Mouse (Mus musculus) liver, embryonic 14.5 days (tissue): ENCODE data around the gene Apobec2. TPM values are rescaled to one million over a fixed set of nuclear protein-coding genes. Genes with fewer than 3 reads are reported as not detected.

ENCODE experiments used
- ATAC-seq: fragments of 200-750 bp; cut with Nextera tagmentation; 2 replicates; pipeline ENCODE4 v1.8.0; 2017; ENCODE audit warnings: moderate number of reproducible peaks, mild to moderate bottlenecking, moderate library complexity; ENCODE audit not compliant: insufficient read depth
- DNase-seq, 3 experiments: peaks; one replicate each; pipeline ENCODE4 v3.0.0-alpha.2; 2012 to 2013; ENCODE audit warnings: low read depth in 3 of 3, low spot score in 3 of 3
- H3K27ac ChIP-seq: fragments of 300-500 bp; sonication (generic); 2 replicates; pipeline ENCODE4 v1.5.1; 2014; ENCODE audit warnings: moderate library complexity, mild to moderate bottlenecking, control low read depth, inconsistent platforms
- H3K27me3 ChIP-seq: fragments of 300-500 bp; sonication (generic); 2 replicates; pipeline ENCODE4 v1.6.1; 2014; ENCODE audit warnings: mild to moderate bottlenecking, low read length, moderate library complexity; ENCODE audit not compliant: control insufficient read depth, insufficient read depth
- H3K36me3 ChIP-seq: fragments of 300-500 bp; sonication (generic); replicated peaks from 2 replicates; pipeline ENCODE4 v1.6.1; 2014; ENCODE audit warnings: low read depth; ENCODE audit not compliant: control insufficient read depth, insufficient read depth
- H3K4me1 ChIP-seq, 2 experiments: fragments of 200-500 bp in 1 of 2; fragments of 300-500 bp in 1 of 2; sonication (generic) in 1 of 2; replicated peaks; 2 replicates each; pipeline ENCODE4 v1.6.1; 2012 to 2014; ENCODE audit warnings: antibody characterized with exemption in 1 of 2, inconsistent platforms in 1 of 2, low read length in 1 of 2; ENCODE audit not compliant: control insufficient read depth in 2 of 2, insufficient read depth in 2 of 2
- H3K4me2 ChIP-seq: fragments of 300-500 bp; sonication (generic); 2 replicates; pipeline ENCODE4 v1.6.1; 2014; ENCODE audit warnings: low read depth, mild to moderate bottlenecking, control low read depth, moderate library complexity
- H3K4me3 ChIP-seq, 2 experiments: fragments of 200-500 bp in 1 of 2; fragments of 300-500 bp in 1 of 2; sonication (generic) in 1 of 2; 2 replicates each; pipeline ENCODE4 v1.5.1; 2012 to 2014; ENCODE audit warnings: low read depth in 2 of 2, low read length in 2 of 2, mild to moderate bottlenecking in 2 of 2, control low read depth in 1 of 2, inconsistent platforms in 1 of 2, moderate library complexity in 1 of 2; ENCODE audit not compliant: insufficient read depth in 1 of 2
- H3K9ac ChIP-seq: fragments of 300-500 bp; sonication (generic); replicated peaks from 2 replicates; pipeline ENCODE4 v1.6.1; 2014; ENCODE audit warnings: mild to moderate bottlenecking, control low read depth, moderate library complexity
- H3K9me3 ChIP-seq: fragments of 300-500 bp; sonication (generic); 2 replicates; pipeline ENCODE4 v1.6.1; 2016; ENCODE audit warnings: low read length, mixed read lengths; ENCODE audit not compliant: control insufficient read depth
- CTCF ChIP-seq: IDR thresholded peaks from 2 replicates; pipeline ENCODE4 v1.5.1; 2016; ENCODE audit warnings: antibody characterized with exemption, low read depth, control low read depth
- EP300 ChIP-seq: IDR thresholded peaks from 2 replicates; pipeline ENCODE4 v1.6.1; 2016; ENCODE audit warnings: antibody characterized with exemption, low read depth
- WGBS: fragments of 180-500 bp; shearing (Covaris S2); extraction: QIAGEN DNeasy Blood & Tissue Kit; methylation state at CpG from one replicate; pipeline ENCODE4 v1.1.7; 2014; ENCODE audit not compliant: insufficient replicate concordance; 5-methylcytosine and 5-hydroxymethylcytosine counted together
- polyA plus RNA-seq, 2 experiments: library from polyadenylated mRNA; depleted of rRNA in 1 of 2; stranded (reverse) in 1 of 2; unstranded in 1 of 2; fragments of >200 nt; fragmentation: Nextera tagmentation in 1 of 2; extraction: Ambion mirVana in 1 of 2; gene quantifications; 2 replicates each; pipeline versions ENCODE4 v1.2.1 to v1.2.3; 2012 to 2014

The Apobec2 gene
- polyA plus RNA-seq, 2 experiments: 0.27 to 0.36 TPM

GRCm38 (mm10) chr17:48416011-48416410 is 16.7 kb downstream of the Apobec2 start:
- Histone ChIP-seq H3K27me3 (no peaks in the 10 kb centered on the region), H3K9ac (no peak overlapping the region), H3K4me2 (no peak overlapping the region), H3K36me3 (peaks cover 47% of the 10 kb centered on the region), H3K4me3 (no peak overlapping the region), H3K27ac (no peak overlapping the region), H3K9me3 (no peaks in the 10 kb centered on the region), H3K4me1 (peaks cover 20 to 37% of the 10 kb centered on the region in 2 experiments)
- 84% methylated on average over 7 of the region's 7 CpGs for WGBS
- ATAC-seq: no peak
- TF ChIP-seq EP300: no peak
- no peak for DNase-seq

GRCm38 (mm10) chr17:48411241-48411640 is 21.5 kb downstream of the Apobec2 start:
- Histone ChIP-seq H3K9me3 (no peaks in the 10 kb centered on the region), H3K4me2 (peak overlapping the region; percentile 91), H3K27me3 (no peaks in the 10 kb centered on the region), H3K4me3 (peak overlapping the region; percentile 77 to 91), H3K4me1 (peaks cover 26 to 29% of the 10 kb centered on the region in 2 experiments), H3K36me3 (peaks cover 38% of the 10 kb centered on the region), H3K27ac (peak overlapping the region; percentile 97), H3K9ac (peak overlapping the region; percentile 88)
- ATAC-seq (no peak), DNase-seq (no peak)
- 42% methylated on average over 8 of the region's 8 CpGs for WGBS
- TF ChIP-seq CTCF (no peak), EP300 (no peak)

GRCm38 (mm10) chr17:48410299-48410785 is 22.4 kb downstream of the Apobec2 start:
- DNase-seq (no peak), ATAC-seq (peak; percentile 33)
- TF ChIP-seq EP300: no peak; the same call in 1 of the 2 replicates
- no peak for TF ChIP-seq CTCF
- WGBS: 1% methylated on average over 13 of the region's 13 CpGs
- no peaks in the 10 kb centered on the region for H3K9me3 ChIP-seq
- peak overlapping the region; percentile 77 to 91 for H3K4me3 ChIP-seq
- H3K4me2 ChIP-seq: peak overlapping the region; percentile 91
- peak overlapping the region; percentile 97 for H3K27ac ChIP-seq
- peaks cover 29% of the 10 kb centered on the region for H3K36me3 ChIP-seq
- H3K27me3 ChIP-seq: no peaks in the 10 kb centered on the region
- H3K4me1 ChIP-seq: peaks cover 33 to 34% of the 10 kb centered on the region in 2 experiments
- H3K9ac ChIP-seq: peak overlapping the region; percentile 88

- Histone ChIP-seq H3K27ac (peak within 1 kb of the TSS; percentile 99), H3K9me3 (no peaks in the 10 kb centered on the region), H3K4me2 (peak within 1 kb of the TSS; percentile 94), H3K36me3 (peaks cover 22% of the 10 kb centered on the region), H3K4me1 (peaks cover 35 to 40% of the 10 kb centered on the region in 2 experiments), H3K4me3 (peak within 1 kb of the TSS; percentile 80 to 91), H3K27me3 (no peaks in the 10 kb centered on the region), H3K9ac (peak within 1 kb of the TSS; percentile 97)
- under 1% methylated on average over 84 of the region's 84 CpGs for WGBS
- TF ChIP-seq EP300 (peak; percentile 43), CTCF (no peak)
- ATAC-seq: peak; percentile 88
- peak; percentile 96 to 98 (median 98) for DNase-seq
Measured at GRCm38 (mm10) chr17:48409380-48410298, 23.1 kb downstream of the Apobec2 start, which contains the start of the genes Nfya and Oard1. TSS of gene Nfya (minus strand) at chr17:48409906. TSS of gene Oard1 (plus strand) at chr17:48410014.
